Mouse (Mus musculus): ENCODE results near the gene Etnk1. TPM values are rescaled to one million over a fixed set of nuclear protein-coding genes. Genes with fewer than 3 reads are reported as not detected.
"Not testable (repeated sequence)": the region's sequence is repeated elsewhere in the genome, so short reads cannot be mapped to it uniquely, and the experiment has no call there.

Etnk1 gene
- total RNA-seq, 4 experiments from 2014 or later, result 26.4 to 29.2 (median 27.7) TPM

- DNase-seq (ENCODE audit: low spot score), result no peak
Observed at GRCm38 (mm10) chr6:143170166-143170960, 3.3 kb downstream of the Etnk1 start.

GRCm38 (mm10) chr6:143171066-143171465 is 4.0 kb downstream of the Etnk1 start:
- no peak for DNase-seq (ENCODE audit: low spot score)

GRCm38 (mm10) chr6:143171781-143172465 is 4.9 kb downstream of the Etnk1 start:
- DNase-seq (ENCODE audit: low spot score), result no peak

GRCm38 (mm10) chr6:143172683-143173082 is 5.7 kb downstream of the Etnk1 start:
- DNase-seq (ENCODE audit: low spot score), result not testable (repeated sequence)

- no peak for DNase-seq (ENCODE audit: low spot score)
Observed at GRCm38 (mm10) chr6:143174226-143174625, 7.2 kb downstream of the Etnk1 start.

- DNase-seq (ENCODE audit: low spot score), result peak; percentile 47
Observed at GRCm38 (mm10) chr6:143174906-143175656, 8.1 kb downstream of the Etnk1 start.

- DNase-seq (ENCODE audit: low spot score), result no peak
Observed at GRCm38 (mm10) chr6:143176076-143176475, 9.1 kb downstream of the Etnk1 start.

- DNase-seq (ENCODE audit: low spot score), result no peak
Observed at GRCm38 (mm10) chr6:143176591-143176990, 9.6 kb downstream of the Etnk1 start.

- DNase-seq (ENCODE audit: low spot score), result no peak
Observed at GRCm38 (mm10) chr6:143179181-143179580, 12.2 kb downstream of the Etnk1 start.

- no peak for DNase-seq (ENCODE audit: low spot score)
Observed at GRCm38 (mm10) chr6:143179733-143180132, 12.7 kb downstream of the Etnk1 start.

GRCm38 (mm10) chr6:143180511-143180910 is 13.5 kb downstream of the Etnk1 start:
- DNase-seq (ENCODE audit: low spot score), result no peak

GRCm38 (mm10) chr6:143184099-143184498 is 17.1 kb downstream of the Etnk1 start:
- no peak for DNase-seq (ENCODE audit: low spot score)

- no peak for DNase-seq (ENCODE audit: low spot score)
Observed at GRCm38 (mm10) chr6:143184745-143185144, 17.7 kb downstream of the Etnk1 start.

- no peak for DNase-seq (ENCODE audit: low spot score)
Observed at GRCm38 (mm10) chr6:143190838-143191476, 23.9 kb downstream of the Etnk1 start.

GRCm38 (mm10) chr6:143191477-143192098 is 24.6 kb downstream of the Etnk1 start:
- DNase-seq (ENCODE audit: low spot score), result no peak

GRCm38 (mm10) chr6:143192709-143193108 is 25.7 kb downstream of the Etnk1 start:
- DNase-seq (ENCODE audit: low spot score), result no peak

GRCm38 (mm10) chr6:143193166-143193565 is 26.1 kb downstream of the Etnk1 start:
- DNase-seq (ENCODE audit: low spot score), result no peak

GRCm38 (mm10) chr6:143193641-143194040 is 26.6 kb downstream of the Etnk1 start:
- DNase-seq (ENCODE audit: low spot score), result peak; percentile 9

- no peak for DNase-seq (ENCODE audit: low spot score)
Observed at GRCm38 (mm10) chr6:143197053-143197452, 30.0 kb downstream of the Etnk1 start.

- DNase-seq (ENCODE audit: low spot score), result no peak
Observed at GRCm38 (mm10) chr6:143198421-143198820, 31.4 kb downstream of the Etnk1 start.

- no peak for DNase-seq (ENCODE audit: low spot score)
Observed at GRCm38 (mm10) chr6:143203097-143203496, 36.1 kb downstream of the Etnk1 start.

All from heart, adult 8-10 months (tissue).